Mouse (Mus musculus): ENCODE data around the gene Btf3. TPM values are rescaled to one million over a fixed set of nuclear protein-coding genes. Genes with fewer than 3 reads are reported as not detected.

Gene Btf3
- total and polyA plus RNA-seq, 3 experiments = 227 to 1,291 (median 1,152) TPM

DNA sequence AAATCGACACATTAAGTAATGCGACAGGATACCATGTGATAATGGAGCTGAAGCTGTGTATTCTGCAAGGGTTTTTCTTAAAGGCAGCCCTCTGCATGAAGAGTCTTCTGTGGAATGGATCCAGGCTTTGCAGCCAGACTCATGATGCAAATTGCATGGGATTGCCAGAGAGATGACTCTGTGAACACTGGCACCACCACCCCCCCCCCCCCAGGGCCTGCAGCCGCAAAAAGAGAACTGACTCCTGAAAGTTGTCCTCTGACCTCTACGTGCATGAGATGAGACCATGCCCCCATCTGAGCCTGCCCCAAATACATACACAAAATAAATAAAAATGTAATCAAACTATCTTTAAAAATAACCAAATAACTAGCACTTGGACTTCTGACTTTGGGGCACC, 32.7 kb upstream of the Btf3 start:
- TF ChIP-seq CHD1 (IDR thresholded peaks at IDR 0.05; ENCODE audit: low read depth, low read length) = no peak
- TF ChIP-seq MEF2A (IDR thresholded peaks at IDR 0.05; ENCODE audit: extremely low read depth, insufficient replicate concordance, low read depth, low read length, poor library complexity, severe bottlenecking) = no peak
- no peak for TF ChIP-seq HCFC1 (IDR thresholded peaks at IDR 0.05; ENCODE audit: low read depth, low read length)
- H3K27me3 ChIP-seq (ENCODE audit: control insufficient read depth in 1 of 2, insufficient read depth in 2 of 2, low read length in 2 of 2) = no peaks in the 10 kb centered on the region; a peak in 1 of 4 replicates
- H3K4me1 ChIP-seq (ENCODE audit: control insufficient read depth in 1 of 2, insufficient read depth in 2 of 2, low read length in 2 of 2) = no peaks in the 10 kb centered on the region
- no peak for DNase-seq (ENCODE audit: low read depth, low spot score)
- H3K9me3 ChIP-seq (replicated peaks; ENCODE audit: insufficient read depth, low read length) = no peaks in the 10 kb centered on the region
- no peaks in the 10 kb centered on the region for H3K36me3 ChIP-seq (ENCODE audit: control insufficient read depth in 1 of 2, insufficient read depth in 2 of 2, low read length in 2 of 2)
- H3K79me2 ChIP-seq (ENCODE audit: control insufficient read depth, insufficient read depth, low read length, poor library complexity) = no peaks in the 10 kb centered on the region
- H3K27ac ChIP-seq (ENCODE audit: control insufficient read depth, low read depth, low read length) = no peak overlapping the region
- no peak overlapping the region for H3K9ac ChIP-seq (ENCODE audit: control insufficient read depth, low read depth, low read length, poor library complexity, severe bottlenecking)
- H3K4me3 ChIP-seq (ENCODE audit: control insufficient read depth in 1 of 2, insufficient read depth in 1 of 2, low read depth in 2 of 2, low read length in 2 of 2) = no peak overlapping the region

- no peaks in the 10 kb centered on the region for H3K79me2 ChIP-seq (ENCODE audit: control insufficient read depth, insufficient read depth, low read length, poor library complexity)
- no peak for DNase-seq (ENCODE audit: low read depth, low spot score)
- H3K4me3 ChIP-seq (ENCODE audit: control insufficient read depth in 1 of 2, insufficient read depth in 1 of 2, low read depth in 2 of 2, low read length in 2 of 2) = no peak overlapping the region
- H3K9ac ChIP-seq (ENCODE audit: control insufficient read depth, low read depth, low read length, poor library complexity, severe bottlenecking) = no peak overlapping the region
- H3K36me3 ChIP-seq (ENCODE audit: control insufficient read depth in 1 of 2, insufficient read depth in 2 of 2, low read length in 2 of 2) = no peaks in the 10 kb centered on the region
- TF ChIP-seq CHD1 (IDR thresholded peaks at IDR 0.05; ENCODE audit: low read depth, low read length) = no peak
- TF ChIP-seq MAFK (IDR thresholded peaks at IDR 0.05; ENCODE audit: borderline replicate concordance, low read depth, low read length) = no peak
- TF ChIP-seq POLR2A (IDR thresholded peaks at IDR 0.05; ENCODE audit: control insufficient read depth in 1 of 2, insufficient read depth in 1 of 2, low read depth in 1 of 2, low read length in 2 of 2, poor library complexity in 1 of 2) = no peak
- TF ChIP-seq KAT2A (conservative IDR thresholded peaks at IDR 0.05; ENCODE audit: low read depth, low read length) = no peak
- TF ChIP-seq RAD21 (IDR thresholded peaks at IDR 0.05; ENCODE audit: low read depth, low read length) = no peak
- no peak for TF ChIP-seq JUND (IDR thresholded peaks at IDR 0.05; ENCODE audit: low read depth, low read length)
- TF ChIP-seq CTCF (IDR thresholded peaks at IDR 0.05 in 2 of 3, conservative IDR thresholded peaks at IDR 0.05 in 1 of 3; ENCODE audit: control insufficient read depth in 1 of 3, insufficient read depth in 1 of 3, low read depth in 2 of 3, low read length in 3 of 3, poor library complexity in 1 of 3, severe bottlenecking in 1 of 3) = no peak
- no peak for TF ChIP-seq TBP (IDR thresholded peaks at IDR 0.05; ENCODE audit: low read depth, low read length)
- no peak for TF ChIP-seq ZNF384 (IDR thresholded peaks at IDR 0.05; ENCODE audit: low read depth, low read length)
- TF ChIP-seq MAZ (IDR thresholded peaks at IDR 0.05; ENCODE audit: low read depth, low read length) = no peak
- no peaks in the 10 kb centered on the region for H3K4me1 ChIP-seq (ENCODE audit: control insufficient read depth in 1 of 2, insufficient read depth in 2 of 2, low read length in 2 of 2)
- H3K9me3 ChIP-seq (replicated peaks; ENCODE audit: insufficient read depth, low read length) = no peaks in the 10 kb centered on the region
- H3K27ac ChIP-seq (ENCODE audit: control insufficient read depth, low read depth, low read length) = no peak overlapping the region
- H3K27me3 ChIP-seq (ENCODE audit: control insufficient read depth in 1 of 2, insufficient read depth in 2 of 2, low read length in 2 of 2) = no peaks in the 10 kb centered on the region
Observed at GRCm38 (mm10) chr13:98340506-98340905, 23.7 kb upstream of the Btf3 start.

GRCm38 (mm10) chr13:98336205-98336604, 19.4 kb upstream of the Btf3 start:
- Histone ChIP-seq H3K79me2 (ENCODE audit: control insufficient read depth, insufficient read depth, low read length, poor library complexity) (no peaks in the 10 kb centered on the region), H3K27ac (ENCODE audit: control insufficient read depth, low read depth, low read length) (no peak overlapping the region), H3K9me3 (replicated peaks; ENCODE audit: insufficient read depth, low read length) (no peaks in the 10 kb centered on the region), H3K4me1 (ENCODE audit: control insufficient read depth in 1 of 2, insufficient read depth in 2 of 2, low read length in 2 of 2) (no peaks in the 10 kb centered on the region), H3K9ac (ENCODE audit: control insufficient read depth, low read depth, low read length, poor library complexity, severe bottlenecking) (no peak overlapping the region), H3K4me3 (ENCODE audit: control insufficient read depth in 1 of 2, insufficient read depth in 1 of 2, low read depth in 2 of 2, low read length in 2 of 2) (no peak overlapping the region), H3K36me3 (ENCODE audit: control insufficient read depth in 1 of 2, insufficient read depth in 2 of 2, low read length in 2 of 2) (no peaks in the 10 kb centered on the region), H3K27me3 (ENCODE audit: control insufficient read depth in 1 of 2, insufficient read depth in 2 of 2, low read length in 2 of 2) (no peaks in the 10 kb centered on the region)
- TF ChIP-seq USF2 (IDR thresholded peaks at IDR 0.05; ENCODE audit: borderline replicate concordance in 1 of 2, insufficient read depth in 1 of 2, low read depth in 1 of 2, low read length in 2 of 2) (no peak), EP300 (IDR thresholded peaks at IDR 0.05; ENCODE audit: low read depth in 1 of 2, low read length in 2 of 2) (no peak), UBTF (IDR thresholded peaks at IDR 0.05; ENCODE audit: borderline replicate concordance, insufficient read depth, low read depth, low read length) (no peak), KAT2A (conservative IDR thresholded peaks at IDR 0.05; ENCODE audit: low read depth, low read length) (no peak), E2F4 (IDR thresholded peaks at IDR 0.05; ENCODE audit: borderline replicate concordance, low read depth, low read length) (no peak), CHD2 (IDR thresholded peaks at IDR 0.05; ENCODE audit: low read length) (no peak), RAD21 (IDR thresholded peaks at IDR 0.05; ENCODE audit: low read depth, low read length) (no peak), MXI1 (IDR thresholded peaks at IDR 0.05; ENCODE audit: low read depth, low read length) (no peak), HCFC1 (IDR thresholded peaks at IDR 0.05; ENCODE audit: low read depth, low read length) (no peak), NRF1 (IDR thresholded peaks at IDR 0.05; ENCODE audit: insufficient read depth, low read depth, low read length, poor library complexity, severe bottlenecking) (no peak), MYC (IDR thresholded peaks at IDR 0.05; ENCODE audit: low read depth, low read length) (no peak), MYB (IDR thresholded peaks at IDR 0.05; ENCODE audit: low read depth, low read length) (no peak), JUND (IDR thresholded peaks at IDR 0.05; ENCODE audit: low read depth, low read length) (no peak), SIN3A (IDR thresholded peaks at IDR 0.05; ENCODE audit: low read length) (no peak), ZMIZ1 (IDR thresholded peaks at IDR 0.05; ENCODE audit: low read depth, low read length) (no peak), USF1 (IDR thresholded peaks at IDR 0.05; ENCODE audit: low read depth, low read length) (no peak), TBP (IDR thresholded peaks at IDR 0.05; ENCODE audit: low read depth, low read length) (no peak), POLR2A (IDR thresholded peaks at IDR 0.05; ENCODE audit: control insufficient read depth in 1 of 2, insufficient read depth in 1 of 2, low read depth in 1 of 2, low read length in 2 of 2, poor library complexity in 1 of 2) (no peak), GATA1 (IDR thresholded peaks at IDR 0.05; ENCODE audit: low read depth, low read length) (no peak)
- no peak for DNase-seq (ENCODE audit: low read depth, low spot score)

All from MEL (cell line).